Mouse (Mus musculus): Measurements from ENCODE around the gene Polr3gl.

DNA sequence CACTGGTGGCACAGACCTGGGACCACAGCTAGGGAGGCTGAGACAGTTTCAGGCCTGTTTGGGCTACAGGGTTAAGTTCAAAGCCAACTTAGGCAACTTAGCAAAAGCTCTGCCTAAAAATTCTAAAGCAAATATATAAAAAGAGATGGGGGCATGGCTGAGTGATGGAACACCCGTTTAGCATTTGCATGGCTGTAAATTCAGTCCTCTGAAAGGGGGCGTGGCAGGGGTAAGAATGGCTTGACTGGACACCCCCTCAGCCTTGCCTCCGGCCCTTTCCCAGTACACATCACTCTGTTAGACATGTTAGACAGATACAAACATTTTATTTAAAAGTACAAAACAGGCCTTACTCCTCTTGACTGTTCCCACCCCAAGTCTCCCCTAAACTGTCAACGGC lies 16.4 kb downstream of the Polr3gl start:
- no peak for TF ChIP-seq MAFK (IDR thresholded peaks at IDR 0.05; ENCODE audit: insufficient read depth, low read depth, low read length)
- TF ChIP-seq CHD2 (IDR thresholded peaks at IDR 0.05; ENCODE audit: low read depth, low read length): no peak
- no peak for TF ChIP-seq HCFC1 (IDR thresholded peaks at IDR 0.05; ENCODE audit: borderline replicate concordance, insufficient read depth, low read length)
- no peak for TF ChIP-seq ZNF384 (IDR thresholded peaks at IDR 0.05; ENCODE audit: low read depth, low read length)
- no peak for TF ChIP-seq ZC3H11A (IDR thresholded peaks at IDR 0.05; ENCODE audit: borderline replicate concordance, low read depth, low read length)

Data from ES-E14 (cell line).